Mouse (Mus musculus) retina, embryonic 14.5 days (tissue): ENCODE data around the gene Wnk3.
"Not testable (repeated sequence)": the region's sequence is repeated elsewhere in the genome, so short reads cannot be mapped to it uniquely, and the experiment has no call there.

ENCODE experiments used
- DNase-seq: peaks from one replicate; pipeline ENCODE4 v3.0.0-alpha.2; 2015; ENCODE audit warnings: low spot score

Gene Wnk3

GRCm38 (mm10) chrX:151197778-151198177 is at the start of gene Wnk3:
Gene Wnk3 (plus strand): TSS chrX:151198078.
- no peak for DNase-seq

- DNase-seq: no peak
These were observed 39.5 kb upstream of the Wnk3 start for GRCm38 (mm10) chrX:151158414-151158813.

GRCm38 (mm10) chrX:151168438-151169131 is 29.3 kb upstream of the Wnk3 start:
- DNase-seq: peak; percentile 79

GRCm38 (mm10) chrX:151169261-151169961 is 28.5 kb upstream of the Wnk3 start:
- peak; percentile 86 for DNase-seq

GRCm38 (mm10) chrX:151173134-151173533 is 24.7 kb upstream of the Wnk3 start:
- not testable (repeated sequence) for DNase-seq

- DNase-seq: no peak
These were observed 100.5 kb downstream of the Wnk3 start for GRCm38 (mm10) chrX:151298329-151298728.

GRCm38 (mm10) chrX:151313732-151314131 is 115.9 kb downstream of the Wnk3 start:
- DNase-seq: no peak

- DNase-seq: no peak
These were observed 135.7 kb downstream of the Wnk3 start for GRCm38 (mm10) chrX:151333615-151334014.

- DNase-seq: no peak
These were observed 139.9 kb downstream of the Wnk3 start for GRCm38 (mm10) chrX:151337804-151338203.

GRCm38 (mm10) chrX:151343761-151344500 is 146.1 kb downstream of the Wnk3 start, which contains the start of gene Fam120c:
Gene Fam120c (plus strand): TSS chrX:151344175.
- peak; percentile 79 for DNase-seq

GRCm38 (mm10) chrX:151344501-151344984 is 146.7 kb downstream of the Wnk3 start:
- DNase-seq: peak; percentile 39

- no peak for DNase-seq
These were observed 147.7 kb downstream of the Wnk3 start for GRCm38 (mm10) chrX:151345333-151346125.

- no peak for DNase-seq
These were observed 149.4 kb downstream of the Wnk3 start for GRCm38 (mm10) chrX:151347278-151347677.

GRCm38 (mm10) chrX:151349322-151349721 is 151.4 kb downstream of the Wnk3 start:
- DNase-seq: no peak
